Mouse (Mus musculus) lung, adult 2 months (tissue): ENCODE measurements around the gene Mul1.

Experiments used
- CTCF ChIP-seq: fragments of 200-500 bp; IDR thresholded peaks from 2 replicates; pipeline ENCODE4 v1.5.1; 2011; ENCODE audit warnings: mild to moderate bottlenecking, low read length, control low read depth; ENCODE audit not compliant: insufficient read depth
- POLR2A ChIP-seq: fragments of 200-500 bp; IDR thresholded peaks from 2 replicates; pipeline ENCODE4 v1.6.1; 2011; ENCODE audit warnings: low read depth, mild to moderate bottlenecking, control low read depth, low read length, borderline replicate concordance; ENCODE audit errors: extremely low read depth

DNA sequence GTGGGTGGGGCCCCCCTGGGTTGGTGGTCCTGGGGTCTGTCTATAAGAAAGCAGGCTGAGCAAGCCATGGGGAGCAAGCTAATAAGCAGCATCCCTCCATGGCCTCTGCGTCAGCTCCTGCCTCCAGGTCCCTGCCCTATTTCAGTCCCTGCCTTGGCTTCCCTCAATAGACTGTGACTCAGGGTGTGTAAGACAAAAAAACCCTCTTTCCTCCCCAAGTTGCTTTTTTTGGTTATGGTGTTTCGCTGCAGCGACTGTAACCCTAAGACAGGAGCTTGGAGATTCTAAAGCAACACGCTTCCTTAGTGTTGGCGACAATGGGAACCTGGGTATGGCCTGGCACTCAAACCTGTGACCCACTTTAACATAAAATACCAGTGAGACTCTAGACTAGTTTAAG, 27.0 kb downstream of the Mul1 start:
- TF ChIP-seq CTCF = no peak
- TF ChIP-seq POLR2A = no peak
